Mouse (Mus musculus): ENCODE results near the gene Comp. TPM values are rescaled to one million over a fixed set of nuclear protein-coding genes. Genes with fewer than 3 reads are reported as not detected.

Comp gene
- total RNA-seq, 2 experiments from 2014 or later: 2.5 to 2.6 TPM

DNA sequence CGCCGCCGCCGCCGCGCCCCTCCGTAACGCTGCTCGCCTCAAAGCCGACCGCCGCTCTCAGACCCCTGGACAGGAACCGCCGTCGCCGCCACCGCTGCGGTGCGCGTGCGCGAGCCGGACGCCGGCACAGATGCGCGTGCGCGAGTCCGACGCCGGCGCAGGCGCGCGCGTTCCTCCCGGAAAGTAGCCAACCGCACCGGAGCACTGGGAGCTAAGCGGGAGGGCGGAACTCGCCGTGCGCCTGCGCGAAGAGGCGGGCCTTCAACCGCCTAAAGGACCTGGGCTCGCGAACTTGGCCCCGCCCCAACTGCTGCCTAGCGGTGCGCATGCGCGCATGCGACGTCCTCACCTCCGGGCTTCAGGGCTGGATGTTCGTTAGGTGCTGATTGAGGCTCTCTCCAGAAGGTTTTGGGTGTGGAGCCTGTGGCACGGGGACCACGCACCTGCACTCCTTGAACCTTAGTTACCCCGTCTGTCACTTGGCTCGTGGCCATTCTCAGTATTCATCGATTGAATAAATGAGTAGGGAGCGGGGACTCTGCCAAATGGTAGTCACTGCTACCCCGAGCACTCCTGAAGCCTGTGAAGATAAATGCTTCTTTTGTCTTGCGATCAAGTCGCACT, 20.1 kb upstream of the Comp start, which contains the start of gene Upf1:
Upf1 (minus strand) TSS at position 85 of the 624 bp plus-strand sequence.
- DNase-seq: peak; percentile 100

GRCm38 (mm10) chr8:70354004-70354403, 19.4 kb upstream of the Comp start:
- no peak for DNase-seq

- no peak for DNase-seq
These were observed 17.2 kb upstream of the Comp start for GRCm38 (mm10) chr8:70356111-70356510.

- DNase-seq: peak; percentile 77
These were observed 13.9 kb upstream of the Comp start for GRCm38 (mm10) chr8:70359411-70359810.

DNA sequence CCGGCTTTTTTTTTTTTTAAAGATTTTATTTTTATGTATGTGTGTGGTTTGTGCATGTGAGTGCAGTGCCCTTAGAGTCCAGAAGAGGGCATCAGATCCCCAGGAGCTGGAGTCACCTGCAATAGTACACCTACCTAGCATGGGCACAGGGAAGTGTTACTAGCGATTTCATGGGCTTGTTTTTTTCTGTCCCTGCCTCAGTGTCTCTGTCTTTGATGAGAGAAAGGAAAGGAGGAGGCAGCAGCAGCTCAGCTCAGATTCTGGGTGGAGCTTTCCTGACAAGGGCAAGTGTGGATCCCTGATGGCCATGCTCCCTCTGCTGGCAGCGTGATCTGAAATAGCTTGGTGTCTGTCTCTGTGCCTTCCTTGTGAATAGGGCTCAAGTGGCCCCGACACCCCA, 12.6 kb upstream of the Comp start:
- DNase-seq: no peak

GRCm38 (mm10) chr8:70361484-70362032, 11.8 kb upstream of the Comp start:
- no peak for DNase-seq

DNA sequence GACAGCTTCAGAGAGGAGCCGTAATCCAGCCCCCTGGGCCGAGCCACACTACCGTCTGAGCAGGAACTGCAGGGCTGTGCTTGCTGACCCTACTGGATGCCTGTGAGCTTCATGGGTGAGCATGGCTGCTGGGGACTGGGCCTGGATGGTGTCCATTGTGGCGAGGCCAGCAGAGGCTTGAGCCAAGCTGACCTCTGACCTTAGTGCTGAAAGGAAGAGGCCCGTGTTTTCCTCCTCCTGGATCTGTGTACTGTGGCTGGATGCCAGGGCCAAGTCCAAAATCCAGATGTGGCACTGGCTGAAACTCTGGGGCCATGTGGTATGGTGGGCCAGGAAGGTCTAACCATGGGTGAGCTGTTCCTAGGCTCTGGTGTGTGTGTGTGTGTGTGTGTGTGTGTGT, 9.3 kb upstream of the Comp start:
- DNase-seq: peak; percentile 44

- DNase-seq: no peak
These were observed 6.8 kb upstream of the Comp start for GRCm38 (mm10) chr8:70366588-70366987.

GRCm38 (mm10) chr8:70370476-70370875, 2.9 kb upstream of the Comp start:
- no peak for DNase-seq

DNA sequence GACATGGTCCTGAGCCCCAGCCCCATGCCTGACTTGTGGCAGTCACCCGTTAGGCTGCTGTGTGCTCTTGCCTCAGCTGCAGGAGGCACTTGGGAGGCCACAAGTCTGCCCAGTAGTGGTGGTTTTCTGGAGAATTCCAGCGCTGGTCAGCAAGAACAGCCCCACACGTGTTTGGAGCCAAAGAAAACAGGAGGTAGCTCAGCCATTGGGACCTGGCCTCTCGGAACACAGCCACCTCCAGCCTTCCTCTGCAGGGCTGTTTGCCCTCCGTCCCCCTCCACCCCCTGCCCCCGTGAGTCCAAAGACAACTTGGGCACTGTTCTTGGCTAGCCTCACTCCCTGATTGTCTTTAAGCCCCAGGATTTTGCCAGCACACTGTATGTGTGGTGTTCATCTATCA, 1.4 kb upstream of the Comp start:
- DNase-seq: no peak

GRCm38 (mm10) chr8:70374318-70374927, 1.1 kb downstream of the Comp start:
- DNase-seq: peak; percentile 79

- DNase-seq: no peak
These were observed 2.0 kb downstream of the Comp start for GRCm38 (mm10) chr8:70375212-70375859.

GRCm38 (mm10) chr8:70376275-70376741, 3.0 kb downstream of the Comp start:
- no peak for DNase-seq

DNA sequence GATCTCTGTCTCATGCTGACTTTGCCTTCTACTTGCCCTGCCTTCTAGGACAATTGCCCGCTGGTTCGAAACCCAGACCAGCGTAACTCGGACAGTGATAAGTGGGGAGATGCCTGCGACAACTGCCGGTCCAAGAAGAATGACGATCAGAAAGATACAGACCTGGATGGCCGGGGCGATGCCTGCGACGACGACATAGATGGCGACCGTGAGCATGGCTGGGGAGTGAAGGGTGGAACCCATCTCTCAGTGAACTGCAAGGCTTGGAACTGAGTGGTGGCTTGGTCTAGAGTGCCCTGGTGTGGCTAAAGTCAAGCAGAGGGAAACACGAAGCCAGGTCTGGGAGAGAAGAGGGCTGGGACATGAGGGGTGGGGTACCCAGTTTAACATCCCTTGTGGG, 3.7 kb downstream of the Comp start:
- no peak for DNase-seq

GRCm38 (mm10) chr8:70380069-70380468, 6.7 kb downstream of the Comp start:
- DNase-seq: no peak

- DNase-seq: peak; percentile 84
These were observed 9.9 kb downstream of the Comp start for GRCm38 (mm10) chr8:70383287-70383686.

DNA sequence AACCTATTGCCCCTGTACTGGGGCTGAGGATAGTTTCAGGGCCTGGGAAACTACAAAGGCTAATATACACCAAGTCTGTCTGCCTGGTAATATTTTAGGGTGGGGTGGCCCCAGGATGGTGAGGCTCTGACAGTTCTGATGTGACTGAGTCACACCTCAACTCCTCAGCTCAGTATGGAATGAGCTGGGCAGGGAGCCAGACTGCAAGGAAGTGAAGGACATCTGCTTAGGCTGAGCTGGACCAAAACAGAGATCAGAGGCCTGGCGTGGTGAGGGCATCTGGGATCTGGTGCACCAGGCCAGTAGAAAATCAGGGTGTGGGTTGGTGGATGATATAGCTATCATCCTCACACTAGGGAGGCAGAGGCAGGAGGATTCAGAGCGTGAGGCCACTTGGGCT, 16.3 kb downstream of the Comp start:
- DNase-seq: peak; percentile 38

DNA sequence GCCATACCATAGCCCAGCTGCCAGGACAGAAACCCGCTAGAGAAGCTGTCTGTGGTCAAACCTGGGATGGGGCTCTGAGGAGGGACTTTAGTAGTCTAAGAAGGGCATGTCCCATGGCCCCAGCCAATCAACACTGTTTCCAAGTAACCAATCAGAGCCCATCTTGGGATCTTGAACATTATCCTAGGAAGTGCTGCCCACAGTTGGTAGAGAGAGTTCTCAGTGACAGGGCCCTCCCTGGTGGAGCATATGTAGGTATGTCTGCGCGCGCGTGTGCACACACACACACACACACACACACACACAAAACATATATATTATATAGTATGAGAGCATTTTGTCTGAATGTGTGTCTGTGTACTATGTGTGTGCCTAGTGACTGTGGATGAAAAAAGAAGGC, 19.7 kb downstream of the Comp start:
- no peak for DNase-seq

- DNase-seq: no peak
These were observed 21.1 kb downstream of the Comp start for GRCm38 (mm10) chr8:70394269-70394998.

DNA sequence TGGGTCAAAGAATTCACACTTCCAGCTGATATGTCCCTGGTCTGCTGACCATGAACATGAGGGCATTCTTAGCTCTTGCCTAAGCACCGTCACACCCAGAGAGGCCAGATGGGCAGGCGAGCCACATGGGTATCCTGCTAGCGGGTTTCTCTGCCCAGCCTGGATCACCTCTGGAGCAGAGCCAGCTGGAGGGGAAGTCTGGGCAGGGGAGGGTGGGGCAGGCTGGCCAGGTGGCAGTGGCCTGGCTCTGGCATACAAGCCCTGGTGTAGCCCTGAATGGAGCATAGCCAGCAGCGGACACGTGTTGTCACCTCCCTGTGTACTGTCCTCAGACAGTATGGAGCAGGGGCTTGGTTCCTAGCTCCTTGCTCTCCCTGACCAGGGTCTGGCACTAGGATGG, 22.3 kb downstream of the Comp start:
- peak; percentile 81 for DNase-seq

DNA sequence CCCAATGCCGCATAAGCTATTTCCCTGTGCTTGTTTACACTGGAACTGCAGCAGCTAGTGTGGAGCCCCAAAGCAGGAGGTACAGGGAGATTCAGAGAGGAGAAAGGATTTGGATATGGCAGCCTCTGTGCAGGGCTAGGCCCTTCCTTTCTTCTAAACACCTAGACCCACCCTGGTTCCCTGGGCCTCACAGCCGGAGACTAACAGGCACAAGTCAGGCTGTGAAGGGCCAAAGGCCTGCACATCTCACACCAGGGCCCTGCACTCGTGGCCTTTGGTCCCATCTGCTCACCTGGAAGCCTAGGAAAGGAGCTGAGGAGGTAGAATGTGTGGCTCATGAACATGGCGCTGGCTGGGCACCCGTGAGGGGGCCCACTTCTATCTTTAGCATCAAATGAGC, 22.8 kb downstream of the Comp start:
- DNase-seq: no peak

DNA sequence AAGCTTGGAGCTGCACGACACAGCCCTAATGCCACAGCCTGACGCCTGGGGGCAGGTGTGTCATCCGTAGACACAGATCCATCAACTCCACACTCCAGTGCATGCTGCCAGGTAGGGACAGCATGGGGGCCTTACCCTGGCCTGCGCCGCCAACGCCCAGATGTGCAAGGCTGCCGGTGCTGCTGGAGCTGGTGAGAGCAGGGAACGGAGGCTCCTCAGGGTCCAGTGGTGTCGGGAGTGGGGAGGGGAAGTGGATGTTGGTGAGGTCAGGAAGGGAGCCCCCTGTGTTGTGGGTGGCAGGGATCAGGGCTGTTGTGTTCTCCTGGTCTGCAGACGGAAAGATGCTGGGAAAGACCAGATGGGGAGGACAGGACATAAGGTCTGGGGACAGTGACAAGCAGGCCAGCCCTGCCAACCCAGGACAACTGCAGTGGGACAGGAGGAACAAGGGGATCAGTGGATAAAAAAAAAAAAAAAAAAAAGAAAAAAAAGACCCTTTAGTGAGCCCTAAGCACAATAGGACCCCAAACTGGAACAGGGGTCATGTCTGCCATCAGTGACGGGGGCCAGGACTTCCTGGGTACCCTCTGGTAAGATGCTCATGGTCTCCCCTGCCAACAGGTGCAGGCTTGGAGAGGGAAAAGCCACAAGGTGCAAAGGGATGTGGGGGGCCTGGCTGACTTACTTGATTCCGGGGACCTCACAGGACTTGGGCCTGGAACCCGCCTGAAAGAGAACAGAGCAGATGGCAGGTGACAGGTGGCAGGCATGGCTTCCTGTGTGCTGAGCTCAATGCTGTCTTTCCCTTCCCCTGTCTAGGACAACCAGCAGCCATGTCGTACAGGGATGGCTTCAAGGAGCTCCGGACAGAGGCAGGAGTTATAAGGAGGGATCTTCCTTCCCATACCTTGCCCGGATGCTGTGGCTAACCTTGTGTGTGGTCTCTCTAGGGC, 24.5 kb downstream of the Comp start:
- DNase-seq: no peak
